Mouse (Mus musculus) heart, embryonic 16.5 days (tissue): ENCODE data around the gene Gal3st2c. TPM values are rescaled to one million over a fixed set of nuclear protein-coding genes. Genes with fewer than 3 reads are reported as not detected.
"Not testable (repeated sequence)": the region's sequence is repeated elsewhere in the genome, so short reads cannot be mapped to it uniquely, and the experiment has no call there.

ENCODE experiments used
- ATAC-seq: fragments of 200-750 bp; cut with Nextera tagmentation; replicated peaks from 2 replicates; pipeline ENCODE4 v1.8.0; 2017; ENCODE audit warnings: moderate number of reproducible peaks; ENCODE audit not compliant: insufficient read depth, low FRiP score; ENCODE audit errors: extremely low read depth
- H3K27ac ChIP-seq: fragments of 300-500 bp; sonication (generic); 2 replicates; pipeline ENCODE4 v1.5.1; 2014; ENCODE audit warnings: mild to moderate bottlenecking, low read length, control low read depth, moderate library complexity
- H3K27me3 ChIP-seq: fragments of 300-500 bp; sonication (generic); 2 replicates; pipeline ENCODE4 v1.6.1; 2014; ENCODE audit warnings: low read length, mixed read lengths; ENCODE audit not compliant: control insufficient read depth, insufficient read depth
- H3K36me3 ChIP-seq: fragments of 300-500 bp; sonication (generic); 2 replicates; pipeline ENCODE4 v1.6.1; 2014; ENCODE audit not compliant: control insufficient read depth, insufficient read depth
- H3K4me1 ChIP-seq: fragments of 300-500 bp; sonication (generic); 2 replicates; pipeline ENCODE4 v1.6.1; 2014; ENCODE audit warnings: low read length, mixed read lengths; ENCODE audit not compliant: control insufficient read depth, insufficient read depth
- H3K4me2 ChIP-seq: fragments of 300-500 bp; sonication (generic); 2 replicates; pipeline ENCODE4 v1.6.1; 2014; ENCODE audit warnings: low read depth, mild to moderate bottlenecking, control low read depth, low read length
- H3K4me3 ChIP-seq: fragments of 300-500 bp; sonication (generic); 2 replicates; pipeline ENCODE4 v1.5.1; 2014; ENCODE audit warnings: mild to moderate bottlenecking, control low read depth, low read length
- H3K9ac ChIP-seq: fragments of 300-500 bp; sonication (generic); 2 replicates; pipeline ENCODE4 v1.6.1; 2014; ENCODE audit warnings: low read length, control low read depth
- H3K9me3 ChIP-seq: fragments of 300-500 bp; sonication (generic); replicated peaks from 2 replicates; pipeline ENCODE4 v1.6.1; 2016; ENCODE audit warnings: low read length; ENCODE audit not compliant: control insufficient read depth
- WGBS: fragments of 180-500 bp; shearing (Covaris S2); extraction: QIAGEN DNeasy Blood & Tissue Kit; methylation state at CpG from one replicate; pipeline ENCODE4 v1.1.7; 2014; 5-methylcytosine and 5-hydroxymethylcytosine counted together
- polyA plus RNA-seq: library from polyadenylated mRNA; unstranded; fragments of >200 nt; fragmentation: Nextera tagmentation; extraction: Ambion mirVana; gene quantifications from 2 replicates; pipeline ENCODE4 v1.2.1, GENCODE M21; 2015

Gene Gal3st2c
- polyA plus RNA-seq, 1 experiment from 2014 or later, result 0.03 TPM

GRCm38 (mm10) chr1:93991068-93991467, 759 bp downstream of the Gal3st2c start:
- not testable (repeated sequence) for ATAC-seq, H3K27ac ChIP-seq, H3K36me3 ChIP-seq, H3K9me3 ChIP-seq, H3K9ac ChIP-seq, H3K4me1 ChIP-seq, H3K4me3 ChIP-seq, H3K27me3 ChIP-seq, H3K4me2 ChIP-seq
- 65% methylated on average over 2 of the region's 2 CpGs for WGBS

GRCm38 (mm10) chr1:93991491-93991890, 1.2 kb downstream of the Gal3st2c start:
- not testable (repeated sequence) for H3K27ac ChIP-seq, H3K36me3 ChIP-seq, H3K9ac ChIP-seq, H3K4me1 ChIP-seq, H3K4me2 ChIP-seq, ATAC-seq, H3K9me3 ChIP-seq, H3K4me3 ChIP-seq, H3K27me3 ChIP-seq
- 76% methylated on average over 3 of the region's 3 CpGs for WGBS

GRCm38 (mm10) chr1:94001023-94001422, 10.7 kb downstream of the Gal3st2c start:
- Histone ChIP-seq H3K27me3 (no peaks in the 10 kb centered on the region), H3K4me2 (no peak overlapping the region), H3K36me3 (no peaks in the 10 kb centered on the region), H3K4me1 (no peaks in the 10 kb centered on the region), H3K9ac (no peak overlapping the region), H3K9me3 (no peaks in the 10 kb centered on the region), H3K27ac (no peak overlapping the region), H3K4me3 (no peak overlapping the region)
- 79% methylated on average over 2 of the region's 2 CpGs for WGBS
- no peak for ATAC-seq

GRCm38 (mm10) chr1:94005954-94006506, 15.7 kb downstream of the Gal3st2c start:
- H3K27ac ChIP-seq, result not testable (repeated sequence)

GRCm38 (mm10) chr1:94008826-94009225, 18.5 kb downstream of the Gal3st2c start:
- not testable (repeated sequence) for H3K36me3 ChIP-seq, H3K4me1 ChIP-seq, H3K9ac ChIP-seq, H3K27me3 ChIP-seq, H3K4me2 ChIP-seq, ATAC-seq, H3K9me3 ChIP-seq, H3K27ac ChIP-seq, H3K4me3 ChIP-seq
- 81% methylated on average over 14 of the region's 19 CpGs for WGBS

More at GRCm38 (mm10) chr1:94005954-94006506, 15.7 kb downstream of the Gal3st2c start:
- H3K27me3 ChIP-seq, H3K9ac ChIP-seq, H3K4me1 ChIP-seq, H3K9me3 ChIP-seq, H3K36me3 ChIP-seq, H3K4me2 ChIP-seq, ATAC-seq, H3K4me3 ChIP-seq: not testable (repeated sequence)
- 54% methylated on average over 2 of the region's 2 CpGs for WGBS

GRCm38 (mm10) chr1:94011643-94012042, 21.3 kb downstream of the Gal3st2c start:
- no peaks in the 10 kb centered on the region for H3K4me1 ChIP-seq
- 58% methylated on average over 3 of the region's 3 CpGs for WGBS
- no peak for ATAC-seq
- H3K4me3 ChIP-seq, result no peak overlapping the region
- H3K9me3 ChIP-seq, result no peaks in the 10 kb centered on the region
- no peak overlapping the region for H3K4me2 ChIP-seq
- no peak overlapping the region for H3K9ac ChIP-seq
- no peak overlapping the region for H3K27ac ChIP-seq
- no peaks in the 10 kb centered on the region for H3K36me3 ChIP-seq
- H3K27me3 ChIP-seq, result no peaks in the 10 kb centered on the region

- H3K4me1 ChIP-seq, result no peaks in the 10 kb centered on the region
- no peak within 1 kb of the TSS for H3K27ac ChIP-seq
- H3K9ac ChIP-seq, result no peak within 1 kb of the TSS
- no peak within 1 kb of the TSS for H3K4me2 ChIP-seq
- H3K36me3 ChIP-seq, result no peaks in the 10 kb centered on the region
- H3K27me3 ChIP-seq, result no peaks in the 10 kb centered on the region
- H3K9me3 ChIP-seq, result no peaks in the 10 kb centered on the region
- H3K4me3 ChIP-seq, result no peak within 1 kb of the TSS
- 88% methylated on average over 6 of the region's 6 CpGs for WGBS
- no peak for ATAC-seq
These were observed 29.8 kb downstream of the Gal3st2c start, which contains the start of gene Neu4 for GRCm38 (mm10) chr1:94020151-94020550. Gene Neu4 (plus strand): TSS chr1:94020451.

GRCm38 (mm10) chr1:94027506-94028108, 37.3 kb downstream of the Gal3st2c start:
- WGBS, result 83% methylated on average over 12 of the region's 12 CpGs
- Histone ChIP-seq H3K9me3 (no peaks in the 10 kb centered on the region), H3K4me2 (no peak overlapping the region), H3K27me3 (no peaks in the 10 kb centered on the region), H3K9ac (no peak overlapping the region), H3K4me3 (no peak overlapping the region), H3K4me1 (no peaks in the 10 kb centered on the region), H3K27ac (no peak overlapping the region), H3K36me3 (no peaks in the 10 kb centered on the region)
- ATAC-seq, result no peak

GRCm38 (mm10) chr1:94028741-94029140, 38.4 kb downstream of the Gal3st2c start:
- 84% methylated on average over 2 of the region's 2 CpGs for WGBS
- ATAC-seq, result no peak

More at GRCm38 (mm10) chr1:94028741-94029140, 38.4 kb downstream of the Gal3st2c start:
- Histone ChIP-seq H3K36me3 (no peaks in the 10 kb centered on the region), H3K27ac (no peak overlapping the region), H3K4me2 (no peak overlapping the region), H3K9me3 (no peaks in the 10 kb centered on the region), H3K4me3 (no peak overlapping the region), H3K27me3 (no peaks in the 10 kb centered on the region), H3K9ac (no peak overlapping the region), H3K4me1 (no peaks in the 10 kb centered on the region)
